Mouse (Mus musculus) ES-Bruce4 (cell line): ENCODE measurements around the gene Brca1. TPM values are rescaled to one million over a fixed set of nuclear protein-coding genes. Genes with fewer than 3 reads are reported as not detected.
"Not testable (repeated sequence)": the region's sequence is repeated elsewhere in the genome, so short reads cannot be mapped to it uniquely, and the experiment has no call there.

Experiments used
- H3K27ac ChIP-seq: 2 replicates; pipeline ENCODE4 v1.5.1; 2012; ENCODE audit warnings: low read length, inconsistent platforms; ENCODE audit not compliant: insufficient read depth
- H3K27me3 ChIP-seq: 2 replicates; pipeline ENCODE4 v1.6.1; 2012; ENCODE audit warnings: mild to moderate bottlenecking, low read length, inconsistent platforms; ENCODE audit not compliant: control insufficient read depth, poor library complexity, insufficient read depth, severe bottlenecking
- H3K36me3 ChIP-seq: 2 replicates; pipeline ENCODE4 v1.6.1; 2012; ENCODE audit warnings: inconsistent platforms, mild to moderate bottlenecking, low read length, moderate library complexity; ENCODE audit not compliant: control insufficient read depth, poor library complexity, insufficient read depth, severe bottlenecking
- H3K4me1 ChIP-seq: one replicate; pipeline ENCODE4 v1.8.1; 2011; ENCODE audit warnings: low read length; ENCODE audit not compliant: control insufficient read depth, insufficient read depth
- H3K4me3 ChIP-seq: 2 replicates; pipeline ENCODE4 v1.5.1; 2011; ENCODE audit warnings: low read depth, mild to moderate bottlenecking, low read length
- H3K9ac ChIP-seq: 2 replicates; pipeline ENCODE4 v1.6.1; 2012; ENCODE audit warnings: low read depth, mild to moderate bottlenecking, inconsistent platforms; ENCODE audit not compliant: poor library complexity, severe bottlenecking
- H3K9me3 ChIP-seq: replicated peaks from 2 replicates; pipeline ENCODE4 v1.6.1; 2012; ENCODE audit warnings: mild to moderate bottlenecking, low read length, inconsistent platforms; ENCODE audit not compliant: control insufficient read depth, poor library complexity, insufficient read depth, severe bottlenecking
- CTCF ChIP-seq: IDR thresholded peaks from one replicate; pipeline ENCODE4 v1.8.1; 2011; ENCODE audit warnings: low read depth, low read length
- EP300 ChIP-seq: IDR thresholded peaks from 2 replicates; pipeline ENCODE4 v1.6.1; 2011; ENCODE audit warnings: low read depth, low read length; ENCODE audit not compliant: insufficient read depth
- POLR2A ChIP-seq: IDR thresholded peaks from one replicate; pipeline ENCODE4 v1.8.1; 2011; ENCODE audit warnings: low read length; ENCODE audit not compliant: insufficient read depth
- polyA plus RNA-seq: library from polyadenylated mRNA; stranded (reverse); fragments of >200 nt; gene quantifications from 2 replicates; pipeline ENCODE4 v1.2.4, GENCODE M21; 2011; ENCODE audit warnings: low read depth; ENCODE audit not compliant: missing spikeins, insufficient read depth, insufficient read length

The Brca1 gene
- polyA plus RNA-seq, 1 experiment = 68.2 TPM

DNA sequence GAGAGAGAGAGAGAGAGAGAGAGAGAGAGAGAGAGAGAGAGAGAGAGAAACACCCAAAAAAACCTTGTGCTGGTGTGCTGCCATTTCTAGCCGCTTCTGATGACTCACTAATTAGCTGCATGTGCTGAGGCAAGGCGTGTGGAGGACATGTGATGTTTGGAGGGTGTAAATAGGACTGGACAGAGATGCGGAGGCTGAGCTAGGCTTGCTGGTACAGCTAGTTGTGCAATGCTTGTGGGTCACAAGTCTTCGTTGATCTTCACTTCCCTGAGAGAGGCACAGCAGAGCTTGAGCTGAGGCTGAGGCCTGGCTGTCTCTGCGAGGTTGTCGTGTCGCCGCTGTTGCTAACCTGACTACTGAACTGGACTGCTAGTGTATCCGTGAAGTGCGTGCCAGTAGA, 35.9 kb upstream of the Brca1 start:
- Histone ChIP-seq H3K9me3 (no peaks in the 10 kb centered on the region), H3K4me1 (peaks cover 7% of the 10 kb centered on the region), H3K27ac (no peak overlapping the region), H3K27me3 (no peaks in the 10 kb centered on the region), H3K4me3 (no peak overlapping the region), H3K9ac (no peak overlapping the region), H3K36me3 (no peaks in the 10 kb centered on the region)
- no peak for TF ChIP-seq POLR2A
- no peak for TF ChIP-seq CTCF
- TF ChIP-seq EP300 = no peak

DNA sequence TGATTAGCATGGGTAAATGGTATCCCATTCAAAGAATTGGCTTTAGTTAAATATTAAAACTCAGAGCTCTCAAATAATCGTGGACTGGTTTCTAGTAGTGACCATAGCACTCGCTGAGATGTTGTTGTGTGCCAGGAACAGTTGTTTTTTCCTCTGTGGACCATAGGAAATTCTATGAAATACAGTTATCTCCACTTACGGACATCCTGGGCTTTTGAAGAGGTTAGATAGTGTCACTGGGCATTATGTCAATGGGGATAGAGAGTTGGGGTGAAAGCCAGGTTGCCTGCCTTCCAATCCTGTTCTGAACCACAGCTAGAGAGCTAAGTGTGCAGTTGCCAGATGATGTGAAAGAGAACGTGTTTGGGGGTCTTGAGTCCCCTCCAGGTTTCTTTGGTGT, 34.0 kb upstream of the Brca1 start:
- Histone ChIP-seq H3K4me3 (no peak overlapping the region), H3K27ac (no peak overlapping the region), H3K36me3 (no peaks in the 10 kb centered on the region), H3K9me3 (no peaks in the 10 kb centered on the region), H3K9ac (no peak overlapping the region), H3K27me3 (no peaks in the 10 kb centered on the region), H3K4me1 (peaks cover 5% of the 10 kb centered on the region)
- TF ChIP-seq POLR2A (no peak), EP300 (no peak), CTCF (no peak)

DNA sequence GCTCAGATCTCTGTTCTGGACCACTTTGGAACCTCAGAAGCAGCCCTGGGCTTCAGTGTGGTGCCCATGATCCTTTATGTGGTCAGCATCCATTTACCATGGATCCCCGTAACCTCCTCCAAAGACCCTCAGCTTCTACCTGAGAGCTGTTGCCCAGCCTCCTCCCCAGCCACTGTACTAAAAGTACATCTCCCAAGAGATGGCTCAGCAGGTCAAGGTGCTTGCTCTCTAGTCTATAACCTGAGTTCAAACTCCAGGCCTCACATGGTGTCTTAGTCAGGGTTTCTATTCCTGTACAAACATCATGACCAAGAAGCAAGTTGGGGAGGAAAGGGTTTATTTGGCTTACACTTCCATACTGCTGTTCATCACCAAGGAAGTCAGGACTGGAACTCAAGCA, 33.3 kb upstream of the Brca1 start:
- not testable (repeated sequence) for H3K27me3 ChIP-seq, H3K9ac ChIP-seq, H3K9me3 ChIP-seq, H3K36me3 ChIP-seq, H3K4me3 ChIP-seq, H3K27ac ChIP-seq, H3K4me1 ChIP-seq

GRCm38 (mm10) chr11:101583205-101583604, 31.4 kb upstream of the Brca1 start:
- Histone ChIP-seq H3K4me1 (peaks cover 5% of the 10 kb centered on the region), H3K36me3 (peaks cover 15% of the 10 kb centered on the region), H3K4me3 (no peak overlapping the region), H3K27me3 (no peaks in the 10 kb centered on the region), H3K9me3 (no peaks in the 10 kb centered on the region), H3K9ac (0 out of 2 replicates have a peak overlapping the region, but pooled peaks have one; percentile 56), H3K27ac (no peak overlapping the region)
- TF ChIP-seq POLR2A = no peak
- no peak for TF ChIP-seq CTCF
- no peak for TF ChIP-seq EP300

GRCm38 (mm10) chr11:101582054-101583035, 30.6 kb upstream of the Brca1 start, which contains the start of gene Tmem106a:
TSS of gene Tmem106a (plus strand) at chr11:101582242.
- Histone ChIP-seq H3K4me1 (peaks cover 5% of the 10 kb centered on the region), H3K4me3 (peak within 1 kb of the TSS; percentile 70), H3K27ac (peak within 1 kb of the TSS; percentile 99), H3K36me3 (peaks cover 22% of the 10 kb centered on the region), H3K9me3 (no peaks in the 10 kb centered on the region), H3K9ac (peak within 1 kb of the TSS; percentile 56), H3K27me3 (no peaks in the 10 kb centered on the region)
- TF ChIP-seq EP300 (0 out of 2 replicates have a peak, but pooled peaks have one; percentile 45), POLR2A (no peak)

GRCm38 (mm10) chr11:101581081-101581764, 29.5 kb upstream of the Brca1 start:
- Histone ChIP-seq H3K4me3 (no peak overlapping the region), H3K27me3 (no peaks in the 10 kb centered on the region), H3K4me1 (peaks cover 5% of the 10 kb centered on the region), H3K27ac (peak overlapping the region; percentile 88), H3K9ac (no peak overlapping the region), H3K9me3 (no peaks in the 10 kb centered on the region), H3K36me3 (peaks cover 31% of the 10 kb centered on the region)
- TF ChIP-seq POLR2A = no peak
